Mouse (Mus musculus) forebrain, embryonic 14.5 days (tissue): ENCODE data around the gene Fzr1. TPM values are rescaled to one million over a fixed set of nuclear protein-coding genes. Genes with fewer than 3 reads are reported as not detected.

Experiments used
- ATAC-seq: fragments of 200-750 bp; cut with Nextera tagmentation; 2 replicates; pipeline ENCODE4 v1.8.0; 2017; ENCODE audit warnings: mild to moderate bottlenecking, moderate library complexity
- DNase-seq: peaks from one replicate; pipeline ENCODE4 v3.0.0-alpha.2; 2015; ENCODE audit warnings: low spot score
- H3K27ac ChIP-seq: fragments of 300-500 bp; sonication (generic); 2 replicates; pipeline ENCODE4 v1.5.1; 2014; ENCODE audit warnings: low read depth, mild to moderate bottlenecking, control low read depth, low read length, moderate library complexity
- H3K27me3 ChIP-seq: fragments of 300-500 bp; sonication (generic); replicated peaks from 2 replicates; pipeline ENCODE4 v1.6.1; 2014; ENCODE audit warnings: low read length, control low read depth, mixed read lengths; ENCODE audit not compliant: control insufficient read depth, insufficient read depth
- H3K36me3 ChIP-seq: fragments of 300-500 bp; sonication (generic); 2 replicates; pipeline ENCODE4 v1.6.1; 2014; ENCODE audit warnings: low read length, control low read depth; ENCODE audit not compliant: control insufficient read depth, insufficient read depth
- H3K4me1 ChIP-seq: fragments of 300-500 bp; sonication (generic); 2 replicates; pipeline ENCODE4 v1.6.1; 2014; ENCODE audit warnings: antibody characterized with exemption, low read length, control low read depth; ENCODE audit not compliant: control insufficient read depth, insufficient read depth
- H3K4me2 ChIP-seq: fragments of 300-500 bp; sonication (generic); 2 replicates; pipeline ENCODE4 v1.6.1; 2014; ENCODE audit warnings: mild to moderate bottlenecking, control low read depth, low read length
- H3K4me3 ChIP-seq: fragments of 300-500 bp; sonication (generic); 2 replicates; pipeline ENCODE4 v1.5.1; 2014; ENCODE audit warnings: low read depth, low read length, control low read depth
- H3K9ac ChIP-seq: fragments of 300-500 bp; sonication (generic); 2 replicates; pipeline ENCODE4 v1.6.1; 2014; ENCODE audit warnings: mild to moderate bottlenecking, low read length, control low read depth, moderate library complexity
- H3K9me3 ChIP-seq: fragments of 300-500 bp; sonication (generic); replicated peaks from 2 replicates; pipeline ENCODE4 v1.6.1; 2016; ENCODE audit warnings: low read length, control low read depth, mixed read lengths; ENCODE audit not compliant: control insufficient read depth
- WGBS: fragments of 180-500 bp; shearing (Covaris S2); extraction: QIAGEN DNeasy Blood & Tissue Kit; methylation state at CpG from one replicate; pipeline ENCODE4 v1.1.7; 2014; 5-methylcytosine and 5-hydroxymethylcytosine counted together
- polyA plus RNA-seq: library from polyadenylated mRNA; unstranded; fragments of >200 nt; fragmentation: Nextera tagmentation; extraction: Ambion mirVana; gene quantifications from 2 replicates; pipeline ENCODE4 v1.2.1, GENCODE M21; 2014

The Fzr1 gene
- polyA plus RNA-seq, 1 experiment from 2014 or later: 101 TPM

DNA sequence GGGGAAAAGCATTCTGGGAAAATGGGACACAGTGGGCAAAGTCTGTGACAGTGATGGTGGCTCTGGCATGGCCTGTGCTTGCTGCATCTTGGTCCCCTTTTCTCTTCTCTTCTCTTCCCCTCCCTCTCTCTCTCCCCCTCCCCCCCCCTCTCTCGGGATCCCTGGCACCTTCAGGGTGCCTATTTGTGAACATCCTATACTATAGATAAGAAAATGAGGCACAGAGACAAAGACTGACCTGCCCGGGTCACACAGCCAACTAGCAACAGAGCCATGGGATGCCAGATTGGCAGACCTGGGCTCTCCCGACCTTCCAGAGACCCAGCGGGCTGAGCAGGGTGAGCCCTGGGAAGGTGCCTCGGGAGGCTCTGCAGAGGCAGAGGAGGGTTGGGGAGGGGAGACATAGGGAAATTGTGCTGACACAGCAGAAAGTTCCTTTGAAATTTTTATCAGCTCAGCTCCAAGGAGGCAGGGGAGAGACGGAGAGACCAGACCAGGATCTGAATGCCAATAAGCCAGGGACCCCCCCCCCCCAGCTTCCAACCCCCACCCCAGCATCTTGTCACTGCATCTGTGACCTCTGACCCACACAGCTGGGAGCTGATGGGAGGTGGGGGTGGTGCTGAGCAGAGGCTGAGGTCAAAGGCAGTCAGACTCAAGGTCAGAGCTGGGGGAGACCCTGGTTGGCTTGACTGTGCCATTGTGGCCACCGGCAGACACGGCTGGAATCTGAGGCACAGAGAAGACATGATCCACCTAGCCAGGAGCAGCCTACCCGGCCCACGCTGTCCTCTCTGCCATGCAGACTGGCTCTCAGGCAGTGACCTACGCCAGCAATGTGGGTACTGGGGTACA, 40.1 kb upstream of the Fzr1 start:
- DNase-seq (peak; percentile 49), ATAC-seq (no peak)
- Histone ChIP-seq H3K9ac (no peak overlapping the region), H3K9me3 (no peaks in the 10 kb centered on the region), H3K4me1 (peaks cover 34% of the 10 kb centered on the region), H3K36me3 (peaks cover 15% of the 10 kb centered on the region), H3K27me3 (no peaks in the 10 kb centered on the region), H3K4me3 (no peak overlapping the region), H3K27ac (peak overlapping the region; percentile 5; the same call in 1 of the 2 replicates), H3K4me2 (no peak overlapping the region)
- WGBS: 46% methylated on average over 11 of the region's 11 CpGs

- Histone ChIP-seq H3K4me2 (peak overlapping the region; percentile 45), H3K27me3 (no peaks in the 10 kb centered on the region), H3K27ac (peak overlapping the region; percentile 90), H3K9ac (peak overlapping the region; percentile 48), H3K9me3 (no peaks in the 10 kb centered on the region), H3K4me3 (peak overlapping the region; percentile 15), H3K4me1 (peaks cover 34% of the 10 kb centered on the region), H3K36me3 (peaks cover 15% of the 10 kb centered on the region)
- WGBS: 45% methylated on average over 11 of the region's 12 CpGs
- DNase-seq (no peak), ATAC-seq (no peak)
These were observed 39.2 kb upstream of the Fzr1 start for GRCm38 (mm10) chr10:81417227-81418215.

DNA sequence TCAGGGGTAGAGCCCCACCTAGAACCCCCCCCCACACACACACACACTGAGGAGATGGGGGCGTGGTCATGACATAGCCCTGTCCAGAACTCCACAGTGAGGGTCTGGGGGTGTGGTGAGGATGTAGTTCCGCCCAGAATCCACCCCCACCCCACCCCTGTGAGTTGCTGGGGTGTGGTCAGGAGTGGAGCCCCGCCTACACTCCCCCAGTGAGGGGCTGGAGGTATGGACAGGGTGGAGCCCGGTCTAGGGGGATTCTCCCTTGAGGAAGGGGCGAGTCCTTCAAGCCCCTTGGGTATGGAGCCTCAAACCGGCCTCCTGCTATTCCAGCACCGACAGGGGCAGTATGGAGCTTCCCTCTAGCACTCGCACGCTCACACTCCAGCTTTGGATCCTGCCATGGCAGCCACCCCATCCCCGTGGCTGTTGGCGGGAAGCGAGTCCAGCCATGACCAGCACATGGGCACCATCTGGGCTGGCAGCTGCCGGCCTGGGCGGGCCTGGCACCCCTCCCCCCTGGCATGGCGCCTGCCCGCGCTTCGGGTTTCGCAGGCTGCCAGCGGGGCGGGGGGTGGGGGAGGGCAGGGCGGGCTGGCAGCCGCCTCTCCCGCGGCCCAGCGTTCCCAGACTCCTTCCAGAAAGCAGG, 38.4 kb upstream of the Fzr1 start:
- H3K4me2 ChIP-seq: peak overlapping the region; percentile 45
- H3K4me1 ChIP-seq: peaks cover 37% of the 10 kb centered on the region
- H3K27ac ChIP-seq: peak overlapping the region; percentile 90
- under 1% methylated on average over 18 of the region's 26 CpGs for WGBS
- ATAC-seq: peak; percentile 86
- peak overlapping the region; percentile 48 for H3K9ac ChIP-seq
- peak overlapping the region; percentile 15 for H3K4me3 ChIP-seq
- no peaks in the 10 kb centered on the region for H3K27me3 ChIP-seq
- peaks cover 15% of the 10 kb centered on the region for H3K36me3 ChIP-seq
- peak; percentile 91 for DNase-seq
- H3K9me3 ChIP-seq: no peaks in the 10 kb centered on the region

DNA sequence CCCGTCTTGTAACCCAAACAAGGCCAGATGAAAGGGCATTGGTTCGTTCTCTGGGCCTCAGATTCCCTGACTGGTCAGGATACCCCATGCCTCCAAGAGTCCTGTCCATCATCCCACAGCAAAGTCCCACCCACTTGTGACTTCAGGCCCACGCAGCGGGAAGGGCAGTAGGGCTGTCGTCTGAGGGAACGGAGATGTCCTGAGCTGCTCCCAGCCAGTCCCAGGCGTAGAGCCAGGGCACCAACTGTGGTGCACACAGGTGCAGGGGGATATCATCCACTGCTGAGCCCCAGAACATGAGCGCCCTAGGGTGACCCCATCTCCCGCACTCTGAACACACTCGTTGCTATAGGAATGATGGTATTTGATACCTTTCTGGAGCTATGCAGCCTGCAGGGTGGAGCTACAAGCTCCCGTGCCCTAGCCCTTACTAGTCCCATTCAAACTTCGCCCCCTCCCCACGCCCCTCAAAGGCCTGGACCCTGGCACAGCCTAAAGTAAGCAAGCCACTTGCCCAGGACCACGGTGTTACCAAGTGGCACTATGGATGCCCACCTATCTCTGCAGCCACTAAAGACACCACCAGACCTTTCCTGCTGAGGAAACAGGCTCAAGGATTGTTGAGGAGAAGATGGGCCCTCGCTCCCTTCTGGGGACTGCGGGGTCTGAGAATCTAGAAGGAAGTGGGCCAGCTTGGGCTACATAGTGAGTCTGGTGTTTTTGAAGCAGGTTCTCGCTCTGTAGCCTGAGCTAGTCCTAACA, 37.4 kb upstream of the Fzr1 start:
- no peak for ATAC-seq
- no peaks in the 10 kb centered on the region for H3K27me3 ChIP-seq
- H3K9me3 ChIP-seq: no peaks in the 10 kb centered on the region
- H3K4me2 ChIP-seq: no peak overlapping the region
- H3K36me3 ChIP-seq: peaks cover 15% of the 10 kb centered on the region
- H3K4me3 ChIP-seq: no peak overlapping the region
- no peak overlapping the region for H3K9ac ChIP-seq
- H3K4me1 ChIP-seq: peaks cover 40% of the 10 kb centered on the region
- DNase-seq: no peak
- 66% methylated on average over 17 of the region's 17 CpGs for WGBS
- peak overlapping the region; percentile 90; the same call in 1 of the 2 replicates for H3K27ac ChIP-seq

DNA sequence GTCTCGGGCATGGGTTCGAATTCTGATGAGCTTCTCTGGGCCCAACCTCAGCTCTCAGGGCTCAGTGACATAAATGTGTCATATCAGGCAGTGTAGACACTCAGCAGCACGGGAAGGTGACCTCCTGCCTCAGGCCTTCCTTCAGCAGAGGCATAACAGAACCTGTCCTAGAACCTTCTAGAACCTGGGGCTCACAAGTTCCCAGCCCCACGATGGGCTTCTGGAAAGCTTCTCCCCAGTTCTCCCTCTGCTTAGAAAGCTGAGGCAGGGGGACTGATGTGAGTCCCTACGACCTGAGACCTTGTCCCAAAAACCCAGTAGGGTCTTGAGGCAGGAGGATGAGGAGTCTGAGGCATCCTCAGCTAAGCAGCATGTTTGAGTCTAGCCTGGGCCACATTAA, 36.8 kb upstream of the Fzr1 start:
- peaks cover 10% of the 10 kb centered on the region for H3K36me3 ChIP-seq
- no peak overlapping the region for H3K4me3 ChIP-seq
- no peaks in the 10 kb centered on the region for H3K27me3 ChIP-seq
- no peaks in the 10 kb centered on the region for H3K9me3 ChIP-seq
- H3K27ac ChIP-seq: peak overlapping the region; percentile 21; the same call in 1 of the 2 replicates
- no peak overlapping the region for H3K9ac ChIP-seq
- 76% methylated on average over 5 of the region's 5 CpGs for WGBS
- peaks cover 40% of the 10 kb centered on the region for H3K4me1 ChIP-seq
- H3K4me2 ChIP-seq: no peak overlapping the region
- DNase-seq: no peak
- no peak for ATAC-seq

DNA sequence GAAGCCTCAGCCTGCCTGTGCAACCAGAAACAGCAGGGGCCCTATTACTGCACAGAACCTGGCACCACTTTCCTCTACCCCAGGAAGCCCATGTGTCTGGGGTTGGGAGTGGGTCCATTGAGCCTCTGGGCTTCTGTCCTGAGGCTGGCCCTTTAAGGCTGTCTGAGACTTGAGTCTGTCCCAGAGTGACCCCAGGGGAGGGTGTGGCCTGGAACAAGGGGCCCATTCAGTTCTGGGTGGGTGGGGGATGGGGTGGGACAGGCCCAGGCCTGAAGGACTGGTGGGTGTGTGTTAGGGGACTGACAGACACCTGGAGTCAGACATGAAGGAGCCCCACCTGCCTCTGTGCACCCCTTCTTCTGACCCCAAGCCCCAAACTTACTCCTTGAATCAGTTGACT, 36.4 kb upstream of the Fzr1 start:
- Histone ChIP-seq H3K27ac (no peak overlapping the region), H3K4me3 (no peak overlapping the region), H3K27me3 (no peaks in the 10 kb centered on the region), H3K4me1 (peaks cover 40% of the 10 kb centered on the region), H3K4me2 (no peak overlapping the region), H3K36me3 (peaks cover 7% of the 10 kb centered on the region; the same call in 1 of the 2 replicates), H3K9ac (no peak overlapping the region), H3K9me3 (no peaks in the 10 kb centered on the region)
- ATAC-seq (no peak), DNase-seq (peak; percentile 47)

DNA sequence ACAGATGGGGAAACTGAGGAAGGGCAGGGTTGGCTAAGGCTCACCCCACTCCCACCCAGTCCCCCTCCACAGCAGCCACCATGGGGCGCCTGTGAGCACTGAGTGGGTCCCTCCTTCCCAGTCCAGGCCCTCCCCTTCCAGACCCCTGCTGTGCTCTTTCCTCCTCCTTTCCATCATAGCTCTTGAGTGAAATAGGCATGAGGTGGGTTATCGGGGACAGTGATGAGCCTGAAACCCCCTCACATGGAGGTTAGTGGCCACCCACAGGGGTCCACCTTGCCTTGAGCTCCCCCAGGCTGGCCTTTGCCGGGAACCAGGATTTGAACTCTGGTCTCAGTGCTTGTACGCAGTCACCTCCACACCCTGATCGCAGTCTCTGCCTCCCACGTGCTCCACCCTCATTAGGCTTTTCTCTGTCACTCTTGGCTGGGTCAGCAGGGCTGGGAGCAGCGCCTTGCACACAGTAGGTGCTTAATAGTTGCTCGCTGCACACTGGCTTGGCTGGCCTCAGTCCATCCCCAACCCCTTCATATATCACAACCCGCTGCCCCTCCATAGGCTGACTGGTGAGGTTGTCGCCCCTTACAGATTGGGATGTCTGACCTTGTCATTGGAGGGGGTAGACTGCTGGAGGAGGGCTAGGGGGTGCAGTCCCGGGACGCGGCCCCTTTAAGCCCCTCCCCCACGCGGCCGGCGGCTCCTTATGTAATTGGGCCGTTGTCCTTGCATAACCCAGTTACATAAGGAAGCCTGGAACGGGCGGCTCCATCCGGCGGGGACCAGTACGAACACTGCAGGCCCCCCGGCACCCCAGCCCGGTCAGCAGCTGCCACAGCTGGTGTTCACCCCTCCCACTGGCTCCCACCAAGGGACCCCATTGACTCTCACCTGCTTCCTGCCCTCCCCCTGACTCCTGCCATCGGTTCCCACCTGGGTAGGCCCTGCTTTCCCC, 35.3 kb upstream of the Fzr1 start:
- Histone ChIP-seq H3K27me3 (no peaks in the 10 kb centered on the region), H3K4me1 (peaks cover 39% of the 10 kb centered on the region), H3K4me3 (peak overlapping the region; percentile 8; the same call in 1 of the 2 replicates), H3K9ac (peak overlapping the region; percentile 46; the same call in 1 of the 2 replicates), H3K36me3 (no peaks in the 10 kb centered on the region), H3K4me2 (peak overlapping the region; percentile 36), H3K9me3 (no peaks in the 10 kb centered on the region), H3K27ac (no peak overlapping the region)
- 25% methylated on average over 26 of the region's 26 CpGs for WGBS
- DNase-seq (peak; percentile 63), ATAC-seq (no peak)
